8 mouse cellular contexts compared by ENCODE assay signal in genomic region chr17:12688427-12689110, GRCm38 (mm10). TPM values are rescaled to one million over a fixed set of nuclear protein-coding genes. Genes with fewer than 3 reads are reported as not detected.
A peak's percentile ranks its signal among the peaks of the same experiment; 100 is the strongest.
DNase-seq lines count a peak whose midpoint lies in the region; ATAC-seq lines count a peak whose summit lies in the region.

No protein-coding gene starts in this region.

- no peak overlapping the region for H3K4me3 ChIP-seq in neural tube, embryonic 13.5 days
- no peak overlapping the region for H3K4me3 ChIP-seq in heart, embryonic 14.5 days (ENCODE audit: control insufficient read depth in 1 of 2, insufficient read depth in 1 of 2, low read depth in 1 of 2, low read length in 2 of 2)
- no peak overlapping the region for H3K4me3 ChIP-seq in forebrain, embryonic 15.5 days

- H3K36me3 ChIP-seq in neural tube, embryonic 13.5 days: peaks cover 100% of the 10 kb centered on the region
- H3K36me3 ChIP-seq in heart, embryonic 14.5 days (ENCODE audit: control insufficient read depth, insufficient read depth, low read length): peaks cover 100% of the 10 kb centered on the region
- H3K36me3 ChIP-seq in forebrain, embryonic 15.5 days: peaks cover 99% of the 10 kb centered on the region

- no peak overlapping the region for H3K4me2 ChIP-seq in neural tube, embryonic 13.5 days
- H3K4me2 ChIP-seq in heart, embryonic 14.5 days (ENCODE audit: low read length): peak overlapping the region; percentile 22
- H3K4me2 ChIP-seq in forebrain, embryonic 15.5 days (replicated peaks): no peak overlapping the region

- peak; percentile 58; the same call in 1 of the 2 replicates for ATAC-seq in neural tube, embryonic 13.5 days (ENCODE audit: low read depth)
- ATAC-seq in heart, embryonic 14.5 days (ENCODE audit: insufficient number of reproducible peaks, insufficient read depth, low FRiP score, low read depth): peak; percentile 41
- no peak for ATAC-seq in forebrain, embryonic 15.5 days (replicated peaks)

- H3K27me3 ChIP-seq in neural tube, embryonic 13.5 days: no peaks in the 10 kb centered on the region
- no peaks in the 10 kb centered on the region for H3K27me3 ChIP-seq in heart, embryonic 14.5 days (ENCODE audit: control insufficient read depth, insufficient read depth, low read length)
- H3K27me3 ChIP-seq in forebrain, embryonic 15.5 days: no peaks in the 10 kb centered on the region

- H3K27ac ChIP-seq in neural tube, embryonic 13.5 days (replicated peaks): no peak overlapping the region
- peak overlapping the region; percentile 62 to 70 for H3K27ac ChIP-seq in heart, embryonic 14.5 days (replicated peaks in 1 of 2; ENCODE audit: control insufficient read depth in 1 of 2, insufficient read depth in 1 of 2, low read depth in 2 of 2, low read length in 2 of 2)
- H3K27ac ChIP-seq in forebrain, embryonic 15.5 days (replicated peaks): no peak overlapping the region

- no peaks in the 10 kb centered on the region for H3K9me3 ChIP-seq in neural tube, embryonic 13.5 days
- no peaks in the 10 kb centered on the region for H3K9me3 ChIP-seq in heart, embryonic 14.5 days (ENCODE audit: control insufficient read depth, low read length)
- H3K9me3 ChIP-seq in forebrain, embryonic 15.5 days: no peaks in the 10 kb centered on the region

- H3K9ac ChIP-seq in neural tube, embryonic 13.5 days: no peak overlapping the region
- no peak overlapping the region for H3K9ac ChIP-seq in heart, embryonic 14.5 days (ENCODE audit: low read length)
- no peak overlapping the region for H3K9ac ChIP-seq in forebrain, embryonic 15.5 days (replicated peaks)

- no peak for DNase-seq in neural tube, embryonic 10.5 days (ENCODE audit: extremely low spot score, low spot score)
- DNase-seq in cerebellum, adult 9-10 months: peak; percentile 81
- DNase-seq in lung, postnatal 14 days: peak; percentile 65
- no peak for DNase-seq in MN1 (ENCODE audit: low spot score)
- DNase-seq in urinary bladder, postnatal 4 days (ENCODE audit: low spot score in 2 of 2): no peak

- H3K4me1 ChIP-seq in neural tube, embryonic 13.5 days (replicated peaks): no peaks in the 10 kb centered on the region
- peaks cover 18 to 29% of the 10 kb centered on the region in 2 experiments for H3K4me1 ChIP-seq in heart, embryonic 14.5 days (ENCODE audit: control insufficient read depth in 2 of 2, insufficient read depth in 2 of 2, low read length in 2 of 2)
- H3K4me1 ChIP-seq in forebrain, embryonic 15.5 days: no peaks in the 10 kb centered on the region

- WGBS in neural tube, embryonic 13.5 days: 87% methylated on average over 20 of the region's 20 CpGs
- 38% methylated on average over 20 of the region's 20 CpGs for WGBS in heart, embryonic 14.5 days
- 88% methylated on average over 20 of the region's 20 CpGs for WGBS in forebrain, embryonic 15.5 days

RNA-seq across cellular contexts. Expression of gene Slc22a1, which starts 12.9 kb away (rescaled TPM):
- not detected in 2 replicates for polyA plus RNA-seq in neural tube, embryonic 13.5 days (2015; fragmentation: Nextera tagmentation; extraction: Ambion mirVana)
- polyA plus RNA-seq in heart, embryonic 14.5 days (2014; fragmentation: Nextera tagmentation; extraction: Ambion mirVana): 28.7 and 42.4 TPM in 2 replicates
- polyA plus RNA-seq in forebrain, embryonic 15.5 days (2015; fragmentation: Nextera tagmentation; extraction: Ambion mirVana): not detected in 2 replicates

Comparison
In these comparisons a context has a peak if more than half of its experiments do, and no peak if none do; other contexts are left out.
1. H3K27ac ChIP-seq: peak in heart, embryonic 14.5 days (2 of 2); none in neural tube, embryonic 13.5 days (single experiment) and forebrain, embryonic 15.5 days (single experiment).
2. DNase-seq: peak in cerebellum, adult 9-10 months (single experiment) and lung, postnatal 14 days (single experiment); none in neural tube, embryonic 10.5 days (single experiment), MN1 (single experiment) and urinary bladder, postnatal 4 days (0 of 2).
3. RNA of gene Slc22a1, which starts 12.9 kb away (polyA plus RNA-seq): 28.7 to 42.4 TPM in heart, embryonic 14.5 days; not detected in neural tube, embryonic 13.5 days and not detected in forebrain, embryonic 15.5 days; every median in the first group is over 10 times any median in the second.